Mouse (Mus musculus) liver, postnatal 0 days (tissue): ENCODE measurements around the gene Snx29.

Source experiments
- CTCF ChIP-seq: sonication (generic); IDR thresholded peaks from 2 replicates; pipeline ENCODE4 v1.5.1; 2016; ENCODE audit warnings: antibody characterized with exemption, low read depth
- EP300 ChIP-seq: IDR thresholded peaks from 2 replicates; pipeline ENCODE4 v1.6.1; 2016; ENCODE audit warnings: antibody characterized with exemption, low read depth, mild to moderate bottlenecking

DNA sequence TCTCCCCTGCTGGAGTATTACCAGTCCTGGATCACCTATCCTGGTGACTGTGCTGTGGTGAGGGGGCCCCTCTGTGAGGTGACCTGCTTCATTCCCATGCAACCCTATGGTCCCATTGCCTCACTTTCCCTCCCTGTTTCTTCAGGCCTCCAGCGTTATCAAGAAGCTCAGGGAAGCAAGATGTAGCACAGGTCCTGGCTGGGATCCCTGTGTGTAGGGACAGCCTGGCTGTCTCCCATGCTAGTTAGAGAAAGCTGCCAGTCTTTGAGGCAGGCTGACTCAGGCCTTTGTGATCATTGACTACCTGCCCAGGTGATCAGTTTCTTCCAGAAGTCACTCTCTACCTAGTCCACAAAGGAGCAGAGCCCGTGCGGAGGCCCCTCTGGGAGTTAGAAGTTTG is 146.8 kb downstream of the Snx29 start:
- TF ChIP-seq CTCF: no peak
- TF ChIP-seq EP300: no peak
